Mouse (Mus musculus): Measurements from ENCODE around the gene Hdac10. TPM values are rescaled to one million over a fixed set of nuclear protein-coding genes. Genes with fewer than 3 reads are reported as not detected.

Hdac10 gene
- polyA plus RNA-seq, 1 experiment from 2014 or later = 25.8 TPM

Small RNA genes within 50 kb of the gene (microRNA-seq; reads per million reads assigned to microRNA genes)
- gene Mir7118 = not detected

Other genes starting within 250 kb of the Hdac10 start
- gene Ttll8, start 174.3 kb downstream of the Hdac10 start, polyA plus RNA-seq (2015; fragmentation: Nextera tagmentation; extraction: Ambion mirVana) = not detected in 2 replicates
- 0.06 TPM in 1 of 2 replicates, not detected in the other for gene Mlc1, start 149.7 kb downstream of the Hdac10 start, polyA plus RNA-seq (2015; fragmentation: Nextera tagmentation; extraction: Ambion mirVana)
- gene Mov10l1, start 145.8 kb downstream of the Hdac10 start, polyA plus RNA-seq (2015; fragmentation: Nextera tagmentation; extraction: Ambion mirVana) = 0.31 TPM in 1 of 2 replicates, not detected in the other
- gene Panx2, start 69.0 kb downstream of the Hdac10 start, polyA plus RNA-seq (2015; fragmentation: Nextera tagmentation; extraction: Ambion mirVana) = 0.04 and 0.23 TPM in 2 replicates
- 53.8 and 60.3 TPM in 2 replicates for gene Trabd, start 53.6 kb downstream of the Hdac10 start, polyA plus RNA-seq (2015; fragmentation: Nextera tagmentation; extraction: Ambion mirVana)
- gene Selenoo, start 39.6 kb downstream of the Hdac10 start, polyA plus RNA-seq (2015; fragmentation: Nextera tagmentation; extraction: Ambion mirVana) = 19.7 and 19.8 TPM in 2 replicates
- gene Tubgcp6, start 5.6 kb downstream of the Hdac10 start, polyA plus RNA-seq (2015; fragmentation: Nextera tagmentation; extraction: Ambion mirVana) = 14.7 and 17.8 TPM in 2 replicates
- gene Mapk12, start 12.0 kb upstream of the Hdac10 start, polyA plus RNA-seq (2015; fragmentation: Nextera tagmentation; extraction: Ambion mirVana) = 15.5 and 16.2 TPM in 2 replicates
- gene Mapk11, start 20.9 kb upstream of the Hdac10 start, polyA plus RNA-seq (2015; fragmentation: Nextera tagmentation; extraction: Ambion mirVana) = 16.0 and 16.4 TPM in 2 replicates
- 184 and 188 TPM in 2 replicates for gene Plxnb2, start 52.1 kb upstream of the Hdac10 start, polyA plus RNA-seq (2015; fragmentation: Nextera tagmentation; extraction: Ambion mirVana)
- gene Dennd6b, start 67.8 kb upstream of the Hdac10 start, polyA plus RNA-seq (2015; fragmentation: Nextera tagmentation; extraction: Ambion mirVana) = 20.4 and 21.9 TPM in 2 replicates
- gene Ppp6r2, start 82.9 kb upstream of the Hdac10 start, polyA plus RNA-seq (2015; fragmentation: Nextera tagmentation; extraction: Ambion mirVana) = 24.0 and 26.7 TPM in 2 replicates
- 49.3 and 52.0 TPM in 2 replicates for gene Sbf1, start 186.6 kb upstream of the Hdac10 start, polyA plus RNA-seq (2015; fragmentation: Nextera tagmentation; extraction: Ambion mirVana)
- 0.98 and 1.5 TPM in 2 replicates for gene Adm2, start 194.0 kb upstream of the Hdac10 start, polyA plus RNA-seq (2015; fragmentation: Nextera tagmentation; extraction: Ambion mirVana)
- gene Miox, start 205.7 kb upstream of the Hdac10 start, polyA plus RNA-seq (2015; fragmentation: Nextera tagmentation; extraction: Ambion mirVana) = 17.0 and 28.6 TPM in 2 replicates
- 68.3 and 79.0 TPM in 2 replicates for gene Lmf2, start 227.0 kb upstream of the Hdac10 start, polyA plus RNA-seq (2015; fragmentation: Nextera tagmentation; extraction: Ambion mirVana)
- 165 and 175 TPM in 2 replicates for gene Ncaph2, start 227.0 kb upstream of the Hdac10 start, polyA plus RNA-seq (2015; fragmentation: Nextera tagmentation; extraction: Ambion mirVana)
- 9.7 and 11.8 TPM in 2 replicates for gene Sco2, start 245.1 kb upstream of the Hdac10 start, polyA plus RNA-seq (2015; fragmentation: Nextera tagmentation; extraction: Ambion mirVana)
- 0.94 and 1.9 TPM in 2 replicates for gene Tymp, start 248.3 kb upstream of the Hdac10 start, polyA plus RNA-seq (2015; fragmentation: Nextera tagmentation; extraction: Ambion mirVana)